Comparison of ENCODE assay signal across 15 mouse cellular contexts in the genomic region with DNA sequence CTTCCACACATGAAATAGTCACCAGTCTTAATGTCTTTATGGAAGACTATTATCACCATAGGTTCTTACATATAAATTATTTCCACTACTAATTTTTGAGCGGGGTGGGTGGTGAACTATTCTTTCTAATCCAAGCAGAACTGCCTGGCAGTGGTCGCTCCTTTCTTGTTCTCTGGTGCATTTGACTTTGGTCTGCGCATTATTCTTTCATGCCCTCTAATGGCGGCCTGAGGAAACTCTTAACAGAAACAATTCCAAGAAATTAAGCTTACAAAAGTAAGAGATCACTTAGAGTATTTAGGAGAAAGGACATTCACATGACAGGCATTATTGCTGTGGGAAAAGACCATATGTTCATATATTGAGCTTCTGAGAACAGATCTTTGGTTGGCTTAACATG.
DNase-seq lines count a peak whose midpoint lies in the region; ATAC-seq and TF ChIP-seq lines count a peak whose summit lies in the region.
"Had no signal": no experiment of that assay in that cellular context is flagged by ENCODE, and none has a peak within 500 bp of the region (broad histone marks: within the 10 kb centered on the region; RNA-seq: fewer than 3 reads in every experiment).

No protein-coding gene starts in this region.

- TF ChIP-seq CTCF in left cerebral cortex, adult 2 months (IDR thresholded peaks at IDR 0.05) = peak; percentile 27
- TF ChIP-seq CTCF in brain, embryonic 14.5 days (IDR thresholded peaks at IDR 0.05; ENCODE audit: borderline replicate concordance, extremely low read depth, insufficient read depth, insufficient read length) = peak; percentile 31; the same call in 1 of the 2 replicates
- TF ChIP-seq CTCF in cortical plate, adult 2 months (IDR thresholded peaks at IDR 0.05; ENCODE audit: extremely low read depth, insufficient read depth, low read length) = 0 out of 2 replicates have a peak, but pooled peaks have one; percentile 1

- H3K27me3 ChIP-seq in forebrain, embryonic 14.5 days (replicated peaks; ENCODE audit: control insufficient read depth, insufficient read depth, low read length) = no peaks in the 10 kb centered on the region
- no peaks in the 10 kb centered on the region for H3K27me3 ChIP-seq in forebrain, embryonic 11.5 days (ENCODE audit: control insufficient read depth, insufficient read depth, low read length)

- H3K4me3 ChIP-seq in forebrain, embryonic 14.5 days (ENCODE audit: low read depth, low read length) = no peak overlapping the region
- H3K4me3 ChIP-seq in forebrain, embryonic 11.5 days (ENCODE audit: low read depth, low read length) = no peak overlapping the region
- H3K4me3 ChIP-seq in left cerebral cortex, adult 2 months = no peak overlapping the region
- H3K4me3 ChIP-seq in cortical plate, adult 2 months (ENCODE audit: insufficient read depth, low read length) = no peak overlapping the region

- no peaks in the 10 kb centered on the region for H3K4me1 ChIP-seq in forebrain, embryonic 14.5 days (ENCODE audit: control insufficient read depth, insufficient read depth, low read length)
- no peaks in the 10 kb centered on the region for H3K4me1 ChIP-seq in forebrain, embryonic 11.5 days (replicated peaks; ENCODE audit: control insufficient read depth, insufficient read depth, low read length)
- no peaks in the 10 kb centered on the region for H3K4me1 ChIP-seq in cortical plate, adult 2 months (ENCODE audit: control insufficient read depth, insufficient read depth, low read length)

- no peak for ATAC-seq in forebrain, embryonic 14.5 days
- ATAC-seq in forebrain, embryonic 11.5 days (replicated peaks; ENCODE audit: low FRiP score) = no peak
- ATAC-seq in megakaryocyte-erythroid progenitor cell, adult 5-6 weeks (replicated peaks; ENCODE audit: low FRiP score, low TSS enrichment, poor library complexity, severe bottlenecking) = no peak
- ATAC-seq: inflammation-experienced regulatory T-cells, adult 6 months; liver, postnatal 0 days had no signal

- TF ChIP-seq POLR2A in brain, embryonic 14.5 days (IDR thresholded peaks at IDR 0.05; ENCODE audit: borderline replicate concordance, extremely low read depth, insufficient read depth, insufficient read length, poor library complexity, severe bottlenecking) = no peak
- TF ChIP-seq POLR2A in cortical plate, adult 2 months (IDR thresholded peaks at IDR 0.05; ENCODE audit: extremely low read depth, insufficient read depth, low read length) = no peak

- no peak overlapping the region for H3K4me2 ChIP-seq in forebrain, embryonic 14.5 days (ENCODE audit: low read length)
- H3K4me2 ChIP-seq in forebrain, embryonic 11.5 days (ENCODE audit: low read depth, low read length, severe bottlenecking) = no peak overlapping the region

- DNase-seq in forebrain, embryonic 14.5 days (ENCODE audit: low spot score) = peak; percentile 55
- no peak for DNase-seq in forebrain, embryonic 11.5 days (ENCODE audit: low spot score)
- no peak for DNase-seq in left cerebral cortex, adult 2 months (ENCODE audit: extremely low spot score in 1 of 2, low spot score in 2 of 2)
- no peak for DNase-seq in left cerebral cortex, postnatal 36 days (ENCODE audit: low spot score in 2 of 2)
- DNase-seq in brain, embryonic 14.5 days (ENCODE audit: low read depth) = peak; percentile 75
- no peak for DNase-seq in urinary bladder, postnatal 10 days (ENCODE audit: low spot score)
- DNase-seq: adrenal gland, postnatal 25 days; heart, postnatal 10 days; kidney, postnatal 10 days; liver, postnatal 0 days; right cerebral cortex, postnatal 25 days had no signal

- no peaks in the 10 kb centered on the region for H3K9me3 ChIP-seq in forebrain, embryonic 14.5 days (replicated peaks; ENCODE audit: control insufficient read depth, low read length)
- H3K9me3 ChIP-seq in forebrain, embryonic 11.5 days (ENCODE audit: control insufficient read depth, low read length) = no peaks in the 10 kb centered on the region

- no peak overlapping the region for H3K9ac ChIP-seq in forebrain, embryonic 14.5 days (ENCODE audit: low read length)
- no peak overlapping the region for H3K9ac ChIP-seq in forebrain, embryonic 11.5 days (ENCODE audit: low read length)
- H3K9ac ChIP-seq: liver, postnatal 0 days had no signal

- no peak overlapping the region for H3K27ac ChIP-seq in forebrain, embryonic 14.5 days (ENCODE audit: low read depth, low read length)
- no peak overlapping the region for H3K27ac ChIP-seq in forebrain, embryonic 11.5 days (ENCODE audit: low read depth, low read length)
- no peak overlapping the region for H3K27ac ChIP-seq in left cerebral cortex, adult 2 months
- H3K27ac ChIP-seq in cortical plate, adult 2 months (ENCODE audit: insufficient read depth, low read length) = no peak overlapping the region

- no peaks in the 10 kb centered on the region for H3K36me3 ChIP-seq in forebrain, embryonic 14.5 days (ENCODE audit: control insufficient read depth, insufficient read depth, low read length)
- no peaks in the 10 kb centered on the region for H3K36me3 ChIP-seq in forebrain, embryonic 11.5 days (ENCODE audit: control insufficient read depth, insufficient read depth, low read length)
- H3K36me3 ChIP-seq: G1E had no signal

- intact Hi-C loops in left cerebral cortex, adult 2 months (cut with DNase I) = loop anchor here (10.0 kb wide), 1 partner anchor 949 kb away; no protein-coding TSS in a partner anchor
- intact Hi-C loops in left cerebral cortex, postnatal 36 days (cut with DNase I) = no loop called here

- WGBS in forebrain, embryonic 14.5 days = 37% methylated on average over 4 of the region's 4 CpGs
- WGBS in forebrain, embryonic 11.5 days = 45% methylated on average over 4 of the region's 4 CpGs

Comparison
In these comparisons a context has a peak if more than half of its experiments do, and no peak if none do; other contexts are left out.
1. DNase-seq: peak in forebrain, embryonic 14.5 days (single experiment) and brain, embryonic 14.5 days (single experiment); none in forebrain, embryonic 11.5 days (single experiment), left cerebral cortex, adult 2 months (0 of 2), left cerebral cortex, postnatal 36 days (0 of 2) and urinary bladder, postnatal 10 days (single experiment).
2. Peak in every context shown above with its lines, with median percentiles within 50 percentile points of each other: CTCF ChIP-seq.